Mouse (Mus musculus) subcutaneous adipose tissue, adult 2 months (tissue): ENCODE results near the gene Dync2li1. TPM values are rescaled to one million over a fixed set of nuclear protein-coding genes. Genes with fewer than 3 reads are reported as not detected.

Experiments used
- polyA plus RNA-seq: library from polyadenylated mRNA; depleted of rRNA; stranded (reverse); fragments of >200 nt; gene quantifications from 2 replicates; pipeline ENCODE4 v1.2.3, GENCODE M21; 2012; ENCODE audit warnings: low replicate concordance; rRNA removed

Gene Dync2li1
- 4.3 and 11.2 TPM in 2 replicates for polyA plus RNA-seq

GRCm38 (mm10) chr17:84626276-84626856 is at the start of gene Dync2li1:
Gene Dync2li1, plus strand, starts transcription at chr17:84626496.

GRCm38 (mm10) chr17:84675951-84676366 is 49.7 kb downstream of the Dync2li1 start, which contains the start of gene Abcg8:
Gene Abcg8, plus strand, starts transcription at chr17:84676302.

GRCm38 (mm10) chr17:84682734-84683717 is 56.7 kb downstream of the Dync2li1 start, which contains the start of gene Abcg5:
Gene Abcg5, minus strand, starts transcription at chr17:84683011.

Other genes starting within 250 kb of the Dync2li1 start
- 8.0 and 18.1 TPM in 2 replicates for gene Thada, start 160.3 kb upstream of the Dync2li1 start, polyA plus RNA-seq
- 8.4 and 18.6 TPM in 2 replicates for gene Plekhh2, start 114.6 kb upstream of the Dync2li1 start, polyA plus RNA-seq
- 0.21 TPM in 1 of 2 replicates, not detected in the other for gene Abcg8, start 49.8 kb downstream of the Dync2li1 start, polyA plus RNA-seq
- 0.46 TPM in 1 of 2 replicates, not detected in the other for gene Abcg5, start 56.5 kb downstream of the Dync2li1 start, polyA plus RNA-seq
- gene Lrpprc, start 164.3 kb downstream of the Dync2li1 start, polyA plus RNA-seq = 10.7 and 12.6 TPM in 2 replicates